Mouse (Mus musculus): ENCODE data around the gene Gp5.

- TF ChIP-seq CTCF (IDR thresholded peaks at IDR 0.05; ENCODE audit: extremely low read depth, insufficient read depth, insufficient read length, insufficient replicate concordance): no peak
- TF ChIP-seq POLR2A (IDR thresholded peaks at IDR 0.05; ENCODE audit: low read depth, low read length): no peak
Measured at GRCm38 (mm10) chr16:30271941-30272595, 38.5 kb downstream of the Gp5 start.

Measured in spleen, adult 2 months (tissue).